Comparison of ENCODE assay signal across 46 mouse cellular contexts in the genomic region with DNA sequence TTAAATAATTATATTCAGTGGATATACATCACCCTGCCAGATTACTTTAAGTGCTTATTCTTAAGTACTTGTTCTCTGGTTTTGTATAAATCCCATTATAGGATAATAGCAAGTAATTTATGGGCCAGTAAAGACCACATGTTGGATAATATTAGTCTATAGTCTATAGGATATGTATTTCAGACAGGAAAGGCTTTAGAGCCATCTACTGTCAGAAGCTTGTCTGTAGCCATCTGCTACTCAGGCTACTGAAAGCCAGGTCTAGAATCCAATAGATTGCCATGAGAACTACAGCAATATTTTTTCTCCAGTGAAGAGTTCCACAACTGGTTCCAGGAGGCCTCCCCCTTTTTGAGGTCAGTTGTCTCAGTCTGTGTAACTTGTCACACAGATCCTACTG. TPM values are rescaled to one million over a fixed set of nuclear protein-coding genes. Genes with fewer than 3 reads are reported as not detected.
"Had no signal": no experiment of that assay in that cellular context is flagged by ENCODE, and none has a peak within 500 bp of the region (broad histone marks: within the 10 kb centered on the region; RNA-seq: fewer than 3 reads in every experiment).

No protein-coding gene starts in this region.

- H3K4me3 ChIP-seq: limb, embryonic 10.5 days; limb, embryonic 12.5 days; limb, embryonic 13.5 days; limb, embryonic 15.5 days; liver, embryonic 12.5 days; liver, embryonic 13.5 days; liver, embryonic 15.5 days; lung, embryonic 15.5 days; megakaryocyte, embryonic 14.5 days; midbrain, embryonic 10.5 days; midbrain, embryonic 12.5 days; midbrain, embryonic 13.5 days; midbrain, embryonic 15.5 days; myocyte; neural tube, embryonic 12.5 days had no signal

- DNase-seq: left cerebral cortex, postnatal 4 days; liver; liver, embryonic 13.5 days; liver, postnatal 0 days; lung, adult 18-20 months; lung, adult 2 months; lung, embryonic 14.5 days; lung, postnatal 10 days; lung, postnatal 14 days; lung, postnatal 36 days; lung, postnatal 4 days; midbrain, embryonic 14.5 days had no signal

- H3K27me3 ChIP-seq: limb, embryonic 12.5 days; limb, embryonic 13.5 days; limb, embryonic 15.5 days; liver, embryonic 12.5 days; liver, embryonic 13.5 days; liver, embryonic 15.5 days; lung, embryonic 15.5 days; megakaryocyte, embryonic 14.5 days; midbrain, embryonic 12.5 days; midbrain, embryonic 13.5 days; midbrain, embryonic 15.5 days; neural tube, embryonic 12.5 days had no signal

- ATAC-seq: liver, embryonic 12.5 days; liver, postnatal 0 days; lung, postnatal 0 days; midbrain, embryonic 13.5 days; midbrain, embryonic 15.5 days; midbrain, embryonic 16.5 days had no signal

- H3K9me3 ChIP-seq: limb, embryonic 10.5 days; limb, embryonic 12.5 days; limb, embryonic 13.5 days; limb, embryonic 15.5 days; liver, embryonic 12.5 days; liver, embryonic 13.5 days; liver, embryonic 15.5 days; lung, embryonic 15.5 days; megakaryocyte, embryonic 14.5 days; midbrain, embryonic 10.5 days; midbrain, embryonic 12.5 days; midbrain, embryonic 13.5 days; midbrain, embryonic 15.5 days; neural tube, embryonic 12.5 days had no signal

- H3K9ac ChIP-seq: limb, embryonic 12.5 days; limb, embryonic 13.5 days; limb, embryonic 15.5 days; liver, embryonic 12.5 days; liver, embryonic 13.5 days; liver, embryonic 14.5 days; liver, embryonic 15.5 days; liver, postnatal 0 days; lung, embryonic 14.5 days; lung, embryonic 15.5 days; midbrain, embryonic 12.5 days; midbrain, embryonic 13.5 days; midbrain, embryonic 15.5 days; neural tube, embryonic 12.5 days had no signal

- H3K4me2 ChIP-seq: limb, embryonic 12.5 days; limb, embryonic 13.5 days; limb, embryonic 15.5 days; liver, embryonic 11.5 days; liver, embryonic 12.5 days; liver, embryonic 13.5 days; liver, embryonic 15.5 days; lung, embryonic 14.5 days; lung, embryonic 15.5 days; midbrain, embryonic 11.5 days; midbrain, embryonic 12.5 days; midbrain, embryonic 13.5 days; midbrain, embryonic 15.5 days; neural tube, embryonic 12.5 days had no signal

- H3K4me1 ChIP-seq: limb, embryonic 10.5 days; limb, embryonic 12.5 days; limb, embryonic 13.5 days; limb, embryonic 15.5 days; liver, embryonic 12.5 days; liver, embryonic 13.5 days; liver, embryonic 15.5 days; megakaryocyte, embryonic 14.5 days; midbrain, embryonic 10.5 days; midbrain, embryonic 12.5 days; midbrain, embryonic 13.5 days; midbrain, embryonic 15.5 days; neural tube, embryonic 12.5 days had no signal

- H3K27ac ChIP-seq: limb, embryonic 10.5 days; limb, embryonic 12.5 days; limb, embryonic 13.5 days; limb, embryonic 15.5 days; liver, embryonic 12.5 days; liver, embryonic 13.5 days; liver, embryonic 14.5 days; liver, embryonic 15.5 days; lung, embryonic 15.5 days; macrophage; midbrain, embryonic 10.5 days; midbrain, embryonic 12.5 days; midbrain, embryonic 13.5 days; midbrain, embryonic 15.5 days; neural tube, embryonic 12.5 days had no signal

- H3K36me3 ChIP-seq: limb, embryonic 10.5 days; limb, embryonic 12.5 days; limb, embryonic 13.5 days; limb, embryonic 15.5 days; liver, embryonic 12.5 days; liver, embryonic 13.5 days; liver, embryonic 15.5 days; lung, embryonic 15.5 days; midbrain, embryonic 10.5 days; midbrain, embryonic 12.5 days; midbrain, embryonic 13.5 days; midbrain, embryonic 15.5 days; neural tube, embryonic 12.5 days had no signal

RNA-seq across cellular contexts. Expression of gene Mmp8, which starts 15.5 kb away (rescaled TPM):
- total RNA-seq: left cerebral cortex, adult 8-10 months; left cerebral cortex, postnatal 10 days; left cerebral cortex, postnatal 14 days; left cerebral cortex, postnatal 25 days; left cerebral cortex, postnatal 36 days; left cerebral cortex, postnatal 4 days; midbrain, postnatal 0 days had no signal
- polyA plus RNA-seq: limb, embryonic 10.5 days; midbrain, embryonic 10.5 days; midbrain, embryonic 11.5 days; midbrain, embryonic 12.5 days; midbrain, embryonic 14.5 days; midbrain, postnatal 0 days; myocyte; neural tube, embryonic 11.5 days had no signal

RNA-seq across cellular contexts. Expression of gene Mmp27, which starts 28.4 kb away (rescaled TPM):
- total RNA-seq: left cerebral cortex, adult 8-10 months; left cerebral cortex, postnatal 10 days; left cerebral cortex, postnatal 14 days; left cerebral cortex, postnatal 25 days; left cerebral cortex, postnatal 36 days; left cerebral cortex, postnatal 4 days; midbrain, postnatal 0 days; monocyte, adult 5-6 weeks had no signal
- polyA plus RNA-seq: limb, embryonic 10.5 days; limb, embryonic 11.5 days; limb, embryonic 12.5 days; limb, embryonic 13.5 days; limb, embryonic 15.5 days; liver, embryonic 11.5 days; lung, embryonic 14.5 days; lung, embryonic 16.5 days; midbrain, embryonic 10.5 days; midbrain, embryonic 11.5 days; midbrain, embryonic 12.5 days; midbrain, embryonic 13.5 days; midbrain, embryonic 14.5 days; midbrain, embryonic 15.5 days; midbrain, embryonic 16.5 days; midbrain, postnatal 0 days; myocyte; neural tube, embryonic 11.5 days; neural tube, embryonic 12.5 days had no signal

RNA-seq across cellular contexts. Expression of gene Mmp10, which starts 40.6 kb away (rescaled TPM):
- total RNA-seq: left cerebral cortex, adult 8-10 months; left cerebral cortex, postnatal 10 days; left cerebral cortex, postnatal 14 days; left cerebral cortex, postnatal 25 days; left cerebral cortex, postnatal 36 days; left cerebral cortex, postnatal 4 days; liver, adult 2 months; megakaryocyte, adult 5-6 weeks; megakaryocyte-erythroid progenitor cell, adult 5-6 weeks; midbrain, postnatal 0 days; monocyte, adult 5-6 weeks had no signal
- polyA plus RNA-seq: limb, embryonic 10.5 days; limb, embryonic 11.5 days; limb, embryonic 12.5 days; limb, embryonic 13.5 days; limb, embryonic 15.5 days; liver, adult 2 months; liver, embryonic 11.5 days; liver, embryonic 12.5 days; liver, embryonic 13.5 days; liver, embryonic 14.5 days; liver, embryonic 15.5 days; liver, embryonic 16.5 days; liver, postnatal 0 days; lung, adult 2 months; lung, embryonic 14.5 days; lung, embryonic 15.5 days; lung, embryonic 16.5 days; lung, postnatal 0 days; midbrain, embryonic 10.5 days; midbrain, embryonic 11.5 days; midbrain, embryonic 12.5 days; midbrain, embryonic 13.5 days; midbrain, embryonic 14.5 days; midbrain, embryonic 15.5 days; midbrain, embryonic 16.5 days; midbrain, postnatal 0 days; neural tube, embryonic 11.5 days; neural tube, embryonic 12.5 days had no signal
